Mouse (Mus musculus) central nervous system, embryonic 18 days (tissue): ENCODE measurements around the gene Kcp. TPM values are rescaled to one million over a fixed set of nuclear protein-coding genes. Genes with fewer than 3 reads are reported as not detected.

Source experiments
- polyA plus RNA-seq: library from polyadenylated mRNA; depleted of rRNA; stranded (reverse); fragments of >200 nt; gene quantifications from 2 replicates; pipeline ENCODE4 v1.2.3, GENCODE M21; 2012; rRNA removed

Gene Kcp
- polyA plus RNA-seq, result 41.0 and 48.8 TPM in 2 replicates

DNA sequence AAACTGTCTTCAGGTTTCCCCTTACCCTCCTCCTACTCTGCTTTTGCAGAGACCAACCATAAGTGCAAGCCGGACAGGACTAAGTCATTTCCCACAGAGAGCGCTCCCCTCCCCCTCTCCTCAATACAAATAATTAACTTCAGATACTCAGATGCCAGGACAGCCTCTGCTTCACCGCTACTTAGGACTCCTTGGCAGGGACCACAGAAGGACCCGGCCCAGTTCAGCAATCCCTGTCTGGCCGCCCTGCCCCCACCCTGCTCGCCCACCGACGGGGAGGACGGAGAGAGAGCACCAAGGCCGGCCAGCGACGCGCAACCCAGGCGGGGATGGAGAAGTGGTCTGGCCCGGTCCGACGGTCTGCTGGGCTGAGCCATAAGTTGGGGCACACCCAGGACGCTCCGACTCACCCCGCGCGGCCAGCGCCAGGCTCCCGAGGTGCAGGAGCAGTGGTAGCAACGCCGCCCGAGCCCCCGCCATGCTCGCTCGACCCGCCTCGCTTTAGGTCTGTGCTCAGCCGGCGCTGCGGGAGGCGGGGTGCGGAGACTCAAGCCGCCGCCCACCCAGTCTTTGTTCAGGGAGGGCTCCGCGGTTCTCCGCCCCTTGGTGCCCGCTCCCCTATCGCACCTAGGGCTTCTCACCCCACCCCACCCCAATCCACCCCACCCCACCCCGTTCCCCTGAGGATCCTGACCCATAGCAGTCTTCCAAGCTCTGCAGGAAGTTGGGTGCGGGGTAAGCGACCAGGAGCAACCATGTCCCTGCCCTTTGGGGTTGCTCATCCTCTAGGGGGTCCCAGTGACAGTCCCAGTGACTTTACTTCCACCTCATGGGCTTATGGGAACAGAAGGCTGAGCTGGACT lies at the start of gene Kcp:
TSS of gene Kcp (minus strand) at position 506 of the 863 bp plus-strand sequence.

DNA sequence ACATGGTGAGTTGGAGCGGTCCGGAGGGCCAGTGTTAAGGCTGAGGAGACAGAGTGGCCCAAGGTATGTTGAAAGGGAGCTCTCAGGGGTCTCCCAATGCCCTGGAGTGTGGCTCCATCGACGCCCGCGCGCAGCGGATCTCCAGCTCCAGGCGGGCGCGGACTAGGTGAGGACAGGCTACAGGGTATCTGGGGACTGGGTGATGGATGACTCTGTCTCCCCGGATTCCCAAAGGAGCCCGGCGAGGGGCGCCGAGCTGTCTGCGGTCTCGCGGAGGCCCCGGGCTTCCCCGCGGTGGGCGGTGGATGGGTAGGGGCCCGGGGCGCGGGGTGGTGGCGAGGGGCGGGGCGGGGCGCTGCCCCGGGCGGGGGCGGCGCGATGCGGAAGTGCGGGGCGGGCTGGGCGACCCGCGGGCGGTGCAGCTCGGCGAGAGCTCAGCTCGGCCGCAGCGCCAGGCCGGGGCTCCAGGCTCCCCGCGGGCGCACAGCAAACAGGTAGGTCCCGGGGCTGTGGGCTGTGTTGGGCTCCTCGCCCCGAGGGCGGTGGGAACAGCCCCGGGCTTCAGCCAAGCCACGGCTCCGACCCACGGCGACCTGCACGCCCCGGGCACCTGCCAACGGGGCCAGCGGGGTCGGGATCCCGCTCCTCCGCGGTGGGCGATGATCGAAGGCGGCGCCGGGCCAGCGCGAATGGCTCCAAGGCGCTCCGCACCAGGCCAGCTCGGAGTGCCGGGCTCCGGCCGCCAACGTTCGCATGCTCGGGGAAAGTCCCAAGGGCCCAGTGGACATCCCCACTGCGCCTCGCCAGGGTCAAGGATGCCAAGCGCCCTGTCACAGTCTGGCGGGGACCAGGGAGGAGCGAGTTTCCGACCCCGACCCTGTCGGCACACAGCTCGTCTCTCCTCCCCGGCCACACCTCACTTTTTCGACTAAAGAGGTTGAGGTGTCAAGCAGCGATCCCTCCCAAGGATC lies 18.8 kb upstream of the Kcp start, which contains the start of gene Irf5:
TSS of gene Irf5 (plus strand) at position 345 of the 971 bp plus-strand sequence.

DNA sequence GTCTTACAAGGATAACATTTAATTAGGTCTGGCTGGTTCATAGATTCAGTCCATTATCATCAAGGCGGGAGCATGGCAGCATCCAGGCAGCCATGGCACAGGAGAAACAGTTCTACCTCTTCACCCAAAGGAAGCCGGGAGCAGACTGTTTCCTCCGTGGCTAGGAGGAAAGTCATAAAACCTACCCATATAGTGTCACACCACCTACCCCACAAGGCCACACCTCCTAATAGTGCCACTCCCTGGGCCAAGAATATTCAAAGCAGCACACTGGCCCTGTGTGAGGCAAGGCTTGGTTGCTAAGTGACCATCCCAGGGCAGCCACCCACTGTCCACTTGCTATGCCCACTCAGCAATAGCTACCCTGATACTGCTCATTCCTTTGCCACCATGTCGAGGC lies 36.6 kb downstream of the Kcp start, which contains the start of gene Atp6v1fnb:
TSS of gene Atp6v1fnb (plus strand) at position 301 of the 400 bp plus-strand sequence.

DNA sequence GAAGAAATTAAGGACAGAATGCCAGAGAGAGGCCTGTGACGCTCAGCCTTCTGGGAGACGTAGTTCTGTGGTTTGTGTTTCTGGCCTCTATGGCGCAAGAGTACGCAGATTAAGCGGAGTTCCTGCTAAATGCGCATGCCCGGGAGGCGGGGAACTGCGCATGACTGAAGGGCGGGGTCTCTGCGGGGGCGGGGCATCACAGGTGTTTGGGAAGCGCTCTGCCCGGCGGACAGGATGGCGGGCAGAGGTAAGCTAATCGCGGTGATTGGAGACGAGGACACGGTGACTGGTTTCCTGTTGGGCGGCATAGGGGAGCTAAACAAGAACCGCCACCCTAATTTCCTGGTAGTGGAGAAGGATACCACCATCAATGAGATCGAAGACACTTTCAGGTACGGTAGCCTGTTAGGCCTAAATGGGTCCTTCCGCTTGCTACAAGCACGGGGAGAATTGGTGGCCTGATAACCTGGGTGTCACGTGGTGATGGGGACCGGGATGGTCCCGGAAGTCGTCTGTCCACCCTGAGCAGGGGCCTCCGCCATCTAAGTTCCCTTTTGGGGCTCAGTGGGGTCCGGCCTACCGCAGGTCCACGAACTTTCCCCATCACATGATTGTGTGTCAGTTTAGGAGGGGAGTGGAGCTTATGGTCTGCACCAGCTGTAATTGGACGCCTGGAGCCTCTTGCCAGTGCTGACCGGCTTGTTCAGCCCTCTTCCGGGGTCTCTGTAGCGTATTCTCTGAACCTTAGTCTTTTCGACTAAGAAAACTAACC lies 40.0 kb downstream of the Kcp start, which contains the start of gene Atp6v1f:
TSS of gene Atp6v1f (plus strand) at position 136 of the 772 bp plus-strand sequence.

DNA sequence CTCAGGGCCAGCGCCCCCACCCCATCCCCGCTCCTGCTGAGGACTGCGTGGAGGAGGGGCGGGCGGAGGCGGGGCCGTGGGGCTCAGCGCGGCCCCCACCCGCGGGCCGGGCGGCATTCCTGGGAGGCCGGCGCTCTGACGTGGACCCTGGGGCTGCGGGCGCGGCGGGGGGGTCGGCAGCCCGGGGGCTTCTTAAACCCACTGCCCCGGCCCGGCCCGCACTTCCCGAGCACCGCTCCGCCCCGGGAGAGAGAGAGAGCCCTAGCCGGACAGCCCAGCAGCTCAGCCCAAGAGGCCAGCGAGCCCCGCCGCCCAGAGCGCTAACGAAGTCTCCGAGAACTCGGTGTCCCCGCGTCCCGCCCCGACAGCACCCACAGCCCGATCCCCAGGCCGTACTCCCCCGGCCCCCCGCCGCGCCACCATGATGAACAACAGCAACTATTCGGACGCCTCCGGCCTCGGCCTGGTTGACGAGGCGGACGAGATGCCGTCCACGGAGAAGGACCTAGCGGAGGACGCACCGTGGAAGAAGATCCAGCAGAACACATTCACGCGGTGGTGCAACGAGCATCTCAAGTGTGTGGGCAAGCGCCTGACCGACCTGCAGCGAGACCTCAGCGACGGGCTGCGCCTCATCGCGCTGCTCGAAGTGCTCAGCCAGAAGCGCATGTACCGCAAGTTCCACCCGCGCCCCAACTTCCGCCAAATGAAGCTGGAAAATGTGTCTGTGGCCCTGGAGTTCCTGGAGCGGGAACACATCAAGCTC lies 74.5 kb downstream of the Kcp start, which contains the start of gene Flnc:
TSS of gene Flnc (plus strand) at position 219 of the 766 bp plus-strand sequence.

Other genes starting within 250 kb of the Kcp start
- 31.5 and 35.4 TPM in 2 replicates for gene Hilpda, start 235.5 kb downstream of the Kcp start, polyA plus RNA-seq
- 2.3 and 2.4 TPM in 2 replicates for gene Fam71f2, start 228.4 kb downstream of the Kcp start, polyA plus RNA-seq
- gene Fam71f1, start 188.8 kb downstream of the Kcp start, polyA plus RNA-seq, result not detected in 2 replicates
- gene Calu, start 159.9 kb downstream of the Kcp start, polyA plus RNA-seq, result 95.3 and 108 TPM in 2 replicates
- 0.20 and 0.49 TPM in 2 replicates for gene Opn1sw, start 119.5 kb downstream of the Kcp start, polyA plus RNA-seq
- gene Ccdc136, start 111.6 kb downstream of the Kcp start, polyA plus RNA-seq, result 59.2 and 64.4 TPM in 2 replicates
- 2.1 and 3.3 TPM in 2 replicates for gene Flnc, start 74.7 kb downstream of the Kcp start, polyA plus RNA-seq
- 329 and 373 TPM in 2 replicates for gene Atp6v1f, start 40.2 kb downstream of the Kcp start, polyA plus RNA-seq
- gene Atp6v1fnb, start 36.5 kb downstream of the Kcp start, polyA plus RNA-seq, result 0.22 and 0.35 TPM in 2 replicates
- 1.7 and 1.8 TPM in 2 replicates for gene Irf5, start 18.7 kb upstream of the Kcp start, polyA plus RNA-seq
- 75.8 and 76.6 TPM in 2 replicates for gene Tnpo3, start 101.9 kb upstream of the Kcp start, polyA plus RNA-seq
- 8.3 and 9.0 TPM in 2 replicates for gene Tspan33, start 186.3 kb upstream of the Kcp start, polyA plus RNA-seq
- 13.7 and 14.7 TPM in 2 replicates for gene Smo, start 227.6 kb upstream of the Kcp start, polyA plus RNA-seq